Mouse (Mus musculus): Measurements from ENCODE around the gene Pald1.

The Pald1 gene

DNA sequence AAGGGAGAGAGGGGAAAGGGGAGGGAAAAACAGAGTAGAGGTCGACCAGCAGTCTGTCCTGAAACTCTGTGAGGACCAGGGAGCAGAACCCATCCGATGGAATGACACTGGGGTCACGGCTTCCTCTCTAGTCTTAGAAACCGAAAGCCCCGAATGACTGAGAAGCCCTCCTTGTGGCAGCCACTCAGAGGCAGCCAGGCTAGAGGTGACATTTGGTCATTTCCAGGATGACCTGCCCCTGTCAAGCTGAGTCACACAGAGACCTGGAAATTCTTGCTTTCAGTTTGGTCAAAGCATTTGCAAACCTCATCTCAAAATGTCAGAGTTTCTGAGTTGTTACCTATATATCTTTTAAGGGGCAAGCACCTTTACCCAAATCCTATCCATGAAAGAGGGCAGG is 102.2 kb downstream of the Pald1 start:
- DNase-seq (ENCODE audit: low spot score in 2 of 2) = no peak

DNA sequence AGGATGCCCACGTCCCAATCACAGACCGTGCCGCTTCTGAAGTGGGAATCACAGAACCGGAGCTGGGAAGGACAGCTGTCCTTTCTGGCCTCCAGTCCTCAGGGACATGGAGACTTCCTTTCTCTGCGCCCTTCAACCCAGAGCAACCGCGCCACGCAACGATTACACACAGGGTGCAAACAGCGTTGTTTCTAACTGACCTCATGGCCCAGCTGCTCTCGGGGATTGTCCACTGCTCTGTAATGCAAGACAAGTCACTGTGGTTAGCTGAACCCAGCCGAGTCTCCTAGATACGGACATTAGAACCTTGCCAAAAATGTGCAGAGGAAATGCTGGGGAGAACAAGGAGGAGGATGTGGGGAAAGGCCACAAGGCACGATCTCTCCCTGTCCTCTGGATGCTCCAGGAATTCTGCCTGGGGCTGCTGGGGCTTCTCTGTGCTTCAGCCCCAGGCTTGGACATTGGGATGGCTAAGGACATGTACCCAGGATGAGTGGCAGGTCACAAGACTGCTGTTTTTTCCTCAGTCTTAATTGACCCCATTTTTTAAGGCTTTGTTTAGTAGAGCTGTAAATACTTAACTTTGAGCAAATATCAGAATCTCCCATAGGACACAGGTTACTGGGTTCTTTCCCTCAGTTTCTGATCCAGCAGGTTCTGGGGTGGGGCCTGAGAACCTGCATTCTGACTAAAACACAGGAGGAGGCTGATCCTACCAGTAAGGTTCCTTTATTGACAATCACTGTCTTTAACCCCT is 105.2 kb downstream of the Pald1 start:
- DNase-seq (ENCODE audit: low spot score in 2 of 2) = no peak

DNA sequence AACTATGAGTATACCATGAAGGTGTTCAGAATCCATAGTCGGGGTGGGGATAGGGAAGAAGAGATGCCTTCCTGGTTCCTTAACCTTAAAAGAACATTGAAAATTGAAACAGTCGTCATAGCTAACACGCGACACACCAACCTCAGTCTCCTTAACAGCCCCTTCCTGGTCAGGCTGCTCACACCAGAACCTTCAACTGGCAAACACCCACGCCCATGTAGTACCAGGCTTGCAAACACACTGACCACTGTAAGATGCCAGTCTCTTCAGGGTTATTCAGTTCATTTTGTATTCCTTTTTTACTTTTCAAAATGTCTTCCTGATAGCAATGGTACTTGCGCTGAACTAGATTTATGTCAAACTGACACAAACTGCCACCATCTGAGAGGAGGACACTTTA is 106.3 kb downstream of the Pald1 start:
- DNase-seq (ENCODE audit: low spot score in 2 of 2) = no peak

DNA sequence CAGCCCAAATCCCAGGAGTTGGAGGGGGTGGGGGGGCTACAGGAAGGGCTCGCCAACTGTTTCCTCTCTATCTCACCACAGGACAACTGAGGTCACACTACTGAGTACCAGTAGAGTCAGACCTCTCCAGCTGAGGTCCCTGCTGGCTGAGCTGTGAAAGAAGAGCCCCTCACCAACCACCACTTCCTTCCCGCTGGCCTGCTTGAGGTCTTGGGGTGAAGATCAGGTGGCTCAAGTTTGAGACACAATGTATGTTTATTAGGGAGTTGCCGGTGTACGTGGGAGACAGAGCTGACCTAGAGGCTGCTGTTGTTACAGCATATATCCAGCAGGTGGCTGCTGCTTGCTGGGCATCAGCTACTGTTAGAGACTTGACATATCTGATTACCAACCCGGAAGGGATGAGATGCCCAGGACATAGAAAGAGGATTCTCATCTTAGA is 107.6 kb downstream of the Pald1 start:
- peak in 1 of 2 experiments; percentile 17 for DNase-seq (ENCODE audit: low spot score in 2 of 2)

DNA sequence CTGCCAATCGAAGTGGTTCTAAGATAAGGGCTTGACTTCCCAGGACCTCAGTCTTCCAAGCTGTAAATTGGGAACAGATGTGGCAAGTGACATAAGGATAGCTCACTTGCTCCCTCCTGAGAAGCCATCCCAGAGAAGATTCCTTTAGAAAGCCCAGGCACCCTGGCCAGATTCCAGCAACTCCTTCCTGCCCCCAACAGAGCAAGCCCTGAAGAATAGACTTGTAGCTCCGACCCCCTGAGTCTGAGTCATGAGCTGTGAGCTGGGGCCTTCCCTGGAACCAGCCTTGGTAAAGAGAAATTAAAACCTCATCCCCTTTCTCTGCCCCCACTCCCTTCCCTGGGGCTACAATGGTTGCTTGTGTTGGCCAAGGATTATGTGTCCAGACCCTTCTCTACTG is 108.8 kb downstream of the Pald1 start:
- DNase-seq (ENCODE audit: low spot score in 2 of 2) = no peak

DNA sequence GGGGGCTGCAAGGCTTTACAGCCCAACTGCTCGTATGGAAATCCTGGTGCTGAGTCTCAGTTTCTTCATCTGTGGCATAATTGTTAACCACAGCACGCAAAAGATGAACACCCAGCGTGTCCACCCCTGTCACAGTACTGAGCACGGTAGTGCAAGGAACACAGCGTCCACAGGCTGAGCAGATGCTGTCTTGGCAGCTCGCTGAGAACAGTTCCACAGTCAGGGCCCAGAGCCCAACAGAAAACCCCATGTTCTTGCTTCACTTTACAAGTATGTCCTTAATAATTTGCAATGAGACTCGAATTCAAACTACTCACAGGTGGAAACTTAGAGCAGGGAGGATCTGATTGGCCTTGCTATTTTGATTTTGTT is 109.5 kb downstream of the Pald1 start:
- DNase-seq (ENCODE audit: low spot score in 2 of 2) = no peak

DNA sequence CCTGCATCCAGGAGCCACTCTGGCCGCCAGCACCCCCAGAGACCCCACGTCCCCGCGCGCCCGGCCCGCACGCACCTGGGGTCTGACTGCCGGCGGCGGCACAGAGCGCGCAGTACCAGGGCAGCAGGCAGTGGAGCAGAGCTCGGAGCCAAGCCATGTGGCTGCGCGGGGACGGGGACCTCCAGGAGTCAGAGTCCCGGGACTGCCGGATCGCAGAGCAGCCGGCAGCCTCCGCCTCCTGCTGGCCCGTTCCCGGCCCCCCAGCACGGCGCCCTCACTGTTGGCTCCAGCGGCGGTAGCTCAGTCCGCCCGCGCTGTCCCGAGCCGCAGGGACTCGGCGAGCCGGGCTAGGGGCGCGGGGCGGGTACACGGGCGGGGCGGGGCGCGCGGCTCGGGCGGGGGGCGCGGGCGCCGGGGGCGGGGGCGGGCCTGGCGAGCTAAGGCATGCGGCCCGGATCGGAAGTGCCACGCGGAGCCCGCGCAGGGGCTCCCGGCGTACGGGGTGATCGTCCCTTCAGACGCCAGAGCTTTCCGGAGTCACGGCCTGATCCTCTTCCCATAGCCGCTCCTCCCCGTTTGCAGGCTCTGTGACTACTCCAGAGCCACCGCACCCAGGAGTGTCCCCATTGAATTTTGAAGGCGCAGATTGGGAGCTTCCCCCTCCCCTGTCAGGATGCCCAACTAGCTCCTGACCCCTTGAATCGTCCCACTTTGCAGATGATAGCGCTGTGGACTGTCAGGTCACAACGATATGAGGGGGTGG is 110.1 kb downstream of the Pald1 start, which contains the start of gene Adamts14:
TSS of gene Adamts14 (minus strand) at position 358 of the 763 bp plus-strand sequence.
- DNase-seq (ENCODE audit: low spot score in 2 of 2) = no peak

DNA sequence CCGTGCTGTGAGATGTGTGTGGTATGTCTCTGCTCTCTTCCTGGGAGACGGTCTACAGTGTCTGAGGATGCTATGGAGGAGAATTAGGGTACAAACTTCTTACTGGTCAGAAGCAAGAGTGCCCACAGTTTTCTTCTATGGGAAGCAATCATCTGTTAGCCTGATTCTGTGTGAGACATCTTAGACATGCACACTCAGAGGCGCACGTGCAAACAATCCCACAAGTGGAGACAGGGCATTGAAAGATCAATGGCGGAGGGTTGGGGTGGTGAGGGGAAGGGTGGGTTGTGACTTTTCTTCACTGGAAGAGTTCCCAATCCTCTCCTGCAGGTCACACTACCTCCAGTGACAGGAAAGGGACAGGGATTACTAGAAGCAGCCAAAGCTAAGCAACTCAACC is 110.7 kb downstream of the Pald1 start:
- no peak for DNase-seq (ENCODE audit: low spot score in 2 of 2)

DNA sequence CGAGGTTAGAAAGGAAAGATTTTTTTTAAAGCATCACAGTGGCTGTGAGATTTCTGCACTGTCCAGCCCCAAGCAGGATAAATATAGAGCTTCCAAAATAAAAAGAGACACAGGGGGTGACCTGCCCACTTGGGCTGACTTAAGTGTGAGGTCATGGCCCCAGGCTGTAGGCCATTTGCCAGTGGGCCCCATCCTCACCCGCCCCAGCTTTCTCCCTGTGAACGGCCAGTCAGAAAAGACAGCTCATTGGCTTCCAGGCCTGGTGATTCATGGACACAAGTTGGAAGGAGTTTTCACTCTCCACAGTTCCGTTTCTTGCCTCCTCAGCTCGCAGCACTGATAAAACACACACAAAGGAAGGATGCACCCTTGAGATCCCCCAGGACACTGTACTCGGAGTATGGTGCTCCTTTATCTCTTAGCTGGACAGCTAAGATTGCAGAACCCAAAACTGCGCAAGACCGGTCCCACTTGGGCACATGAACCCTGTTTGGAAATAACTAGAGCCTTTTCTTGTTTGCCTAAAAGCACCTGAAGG is 111.2 kb downstream of the Pald1 start:
- DNase-seq (ENCODE audit: low spot score in 2 of 2) = no peak
